Mouse (Mus musculus) B cell, adult (primary cell): ENCODE data around the gene Lilr4b. TPM values are rescaled to one million over a fixed set of nuclear protein-coding genes. Genes with fewer than 3 reads are reported as not detected.

Source experiments
- total RNA-seq: library from RNA; stranded (reverse); gene quantifications from 4 replicates; pipeline ENCODE4 v1.2.4, GENCODE M21; 2023; ENCODE audit not compliant: inconsistent age

The Lilr4b gene
- 12.8 to 17.7 TPM (median 15.4 TPM) in 4 replicates for total RNA-seq

GRCm38 (mm10) chr10:51480397-51480796, at the start of gene Lilr4b, which contains the start of gene Gm49339:
Lilr4b (plus strand) TSS chr10:51480632.
Gm49339 (plus strand) TSS chr10:51480612.

GRCm38 (mm10) chr10:51490691-51491090, 10.3 kb downstream of the Lilr4b start, which contains the start of gene Lilrb4a:
Lilrb4a (plus strand) TSS chr10:51490956.

Other genes starting within 250 kb of the Lilr4b start
- gene Gm49339, start within 50 bp of the Lilr4b start, total RNA-seq, result 1.7 TPM in 1 of 4 replicates, not detected in the others
- gene Lilrb4a, start 10.3 kb downstream of the Lilr4b start, total RNA-seq, result 21.3 to 27.1 TPM (median 26.2 TPM) in 4 replicates
- not detected in 4 replicates for gene Fam162b, start 109.9 kb downstream of the Lilr4b start, total RNA-seq
- not detected in 4 replicates for gene Gprc6a, start 150.8 kb downstream of the Lilr4b start, total RNA-seq
- not detected in 4 replicates for gene Rfx6, start 197.1 kb downstream of the Lilr4b start, total RNA-seq